Mouse (Mus musculus): Measurements from ENCODE around the gene Parl.

Parl gene

GRCm38 (mm10) chr16:20237426-20237825 is 64.8 kb downstream of the Parl start:
- in situ Hi-C loops (cut with MboI): no loop called here

GRCm38 (mm10) chr16:20234406-20234805 is 67.8 kb downstream of the Parl start:
- in situ Hi-C loops (cut with MboI): no loop called here

Data from mature B cell (primary cell).